ENCODE assay signal across 12 mouse cellular contexts in the genomic region with DNA sequence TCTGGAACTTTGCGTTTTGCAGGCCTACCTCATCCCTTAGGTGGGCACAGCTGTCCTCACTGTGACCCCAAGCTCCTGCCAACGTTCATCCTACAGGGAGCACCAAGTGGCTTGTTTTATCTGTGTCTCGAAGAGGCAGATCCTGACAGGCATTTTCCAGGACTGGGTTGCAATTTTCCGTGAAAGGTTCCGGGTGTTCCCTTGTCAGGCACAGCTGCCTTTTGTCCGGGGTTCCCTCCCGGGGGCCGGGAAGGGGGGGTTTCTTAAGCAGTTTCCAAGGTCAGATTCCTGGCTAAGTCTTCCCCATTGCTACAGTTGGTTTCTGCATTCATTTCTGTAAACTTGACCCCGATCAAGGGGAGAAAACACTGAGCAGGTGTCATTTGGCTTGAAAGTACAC. TPM values are rescaled to one million over a fixed set of nuclear protein-coding genes. Genes with fewer than 3 reads are reported as not detected.
A peak's percentile ranks its signal among the peaks of the same experiment; 100 is the strongest.
DNase-seq lines count a peak whose midpoint lies in the region; ATAC-seq and TF ChIP-seq lines count a peak whose summit lies in the region.
"Had no signal": no experiment of that assay in that cellular context is flagged by ENCODE, and none has a peak within 500 bp of the region (broad histone marks: within the 10 kb centered on the region; RNA-seq: fewer than 3 reads in every experiment).

No protein-coding gene starts in this region.

- H3K4me3 ChIP-seq in heart, embryonic 13.5 days: peak overlapping the region; percentile 40
- no peak overlapping the region for H3K4me3 ChIP-seq in lung, postnatal 0 days (ENCODE audit: low read depth, low read length)
- H3K4me3 ChIP-seq: midbrain, embryonic 12.5 days had no signal

- peak overlapping the region; percentile 68 for H3K4me2 ChIP-seq in heart, embryonic 13.5 days
- H3K4me2 ChIP-seq in lung, postnatal 0 days (replicated peaks; ENCODE audit: low read depth, low read length): peak overlapping the region; percentile 17; the same call in 1 of the 2 replicates
- H3K4me2 ChIP-seq: midbrain, embryonic 12.5 days had no signal

- no peak for ATAC-seq in heart, embryonic 13.5 days (ENCODE audit: extremely low read depth, insufficient number of reproducible peaks, low FRiP score, low TSS enrichment)
- peak; percentile 35; the same call in 1 of the 2 replicates for ATAC-seq in lung, postnatal 0 days
- ATAC-seq: forebrain, postnatal 0 days had no signal

- no peak for TF ChIP-seq EP300 in lung, postnatal 0 days (IDR thresholded peaks at IDR 0.05)

- TF ChIP-seq CTCF in lung, postnatal 0 days (IDR thresholded peaks at IDR 0.05): no peak

- 24% methylated on average over 9 of the region's 9 CpGs for WGBS in heart, embryonic 13.5 days
- 38% methylated on average over 9 of the region's 9 CpGs for WGBS in lung, postnatal 0 days

- no peaks in the 10 kb centered on the region for H3K9me3 ChIP-seq in heart, embryonic 13.5 days
- H3K9me3 ChIP-seq in lung, postnatal 0 days (ENCODE audit: low read length): no peaks in the 10 kb centered on the region
- H3K9me3 ChIP-seq: midbrain, embryonic 12.5 days had no signal

- peak; percentile 53 for DNase-seq in kidney, postnatal 10 days
- no peak for DNase-seq in kidney, adult 11 months
- DNase-seq in R1 (ENCODE audit: low read depth, low spot score): peak; percentile 41
- DNase-seq in lung, postnatal 0 days (ENCODE audit: low spot score): peak; percentile 11
- no peak for DNase-seq in cerebellum, adult 9-11 months
- DNase-seq in T-cell, adult 2 months (ENCODE audit: low spot score): no peak
- DNase-seq: adrenal gland, postnatal 10 days; forebrain, postnatal 0 days; thymus, adult 2 months had no signal

- H3K27me3 ChIP-seq in heart, embryonic 13.5 days (replicated peaks): no peaks in the 10 kb centered on the region
- H3K27me3 ChIP-seq in lung, postnatal 0 days (replicated peaks; ENCODE audit: insufficient read depth, low read length): no peaks in the 10 kb centered on the region
- H3K27me3 ChIP-seq: midbrain, embryonic 12.5 days had no signal

- peaks cover 20% of the 10 kb centered on the region for H3K4me1 ChIP-seq in heart, embryonic 13.5 days
- peaks cover 3% of the 10 kb centered on the region; the same call in 1 of the 2 replicates for H3K4me1 ChIP-seq in lung, postnatal 0 days (ENCODE audit: insufficient read depth, low read depth, low read length)
- H3K4me1 ChIP-seq: midbrain, embryonic 12.5 days had no signal

- peak overlapping the region; percentile 62 for H3K9ac ChIP-seq in heart, embryonic 13.5 days
- H3K9ac ChIP-seq in lung, postnatal 0 days (replicated peaks; ENCODE audit: low read depth): no peak overlapping the region
- H3K9ac ChIP-seq: forebrain, postnatal 0 days; midbrain, embryonic 12.5 days had no signal

- no peaks in the 10 kb centered on the region for H3K36me3 ChIP-seq in heart, embryonic 13.5 days
- no peaks in the 10 kb centered on the region for H3K36me3 ChIP-seq in lung, postnatal 0 days (ENCODE audit: insufficient read depth, low read length)
- H3K36me3 ChIP-seq: G1E; midbrain, embryonic 12.5 days had no signal

- H3K27ac ChIP-seq in heart, embryonic 13.5 days (replicated peaks): 0 out of 2 replicates have a peak overlapping the region, but pooled peaks have one; percentile 24
- no peak overlapping the region for H3K27ac ChIP-seq in lung, postnatal 0 days (ENCODE audit: low read length)
- H3K27ac ChIP-seq: midbrain, embryonic 12.5 days had no signal

RNA-seq across cellular contexts. Expression of a gene that starts 34.2 kb away (rescaled TPM):
- 303 and 356 TPM in 2 replicates for polyA plus RNA-seq in heart, embryonic 13.5 days (2015; fragmentation: Nextera tagmentation; extraction: Ambion mirVana)
- 393 and 397 TPM in 2 replicates for polyA plus RNA-seq in lung, postnatal 0 days (2015; fragmentation: Nextera tagmentation; extraction: Ambion mirVana)

Comparison
In these comparisons a context has a peak if more than half of its experiments do, and no peak if none do; other contexts are left out.
1. DNase-seq: peak in kidney, postnatal 10 days (single experiment), R1 (single experiment) and lung, postnatal 0 days (single experiment); none in kidney, adult 11 months (single experiment), cerebellum, adult 9-11 months (single experiment) and T-cell, adult 2 months (single experiment).